Mouse (Mus musculus) CH12.LX (cell line): ENCODE data around the gene Slu7.

ENCODE experiments used
- CHD1 ChIP-seq: IDR thresholded peaks from 2 replicates; pipeline ENCODE4 v1.6.1; 2012; ENCODE audit warnings: low read depth, low read length, improper control_type of control experiment, inconsistent platforms
- CTCF ChIP-seq, 2 experiments: IDR thresholded peaks in 1 of 2; conservative IDR thresholded peaks in 1 of 2; 2 replicates each; pipeline ENCODE4 v1.5.1; 2011 to 2012; ENCODE audit warnings: low read depth in 2 of 2, low read length in 2 of 2, improper control_type of control experiment in 1 of 2, inconsistent platforms in 1 of 2, mild to moderate bottlenecking in 1 of 2, moderate library complexity in 1 of 2
- EP300 ChIP-seq: IDR thresholded peaks from 2 replicates; pipeline ENCODE4 v1.6.1; 2011; ENCODE audit warnings: low read length, improper control_type of control experiment
- GABPA ChIP-seq: IDR thresholded peaks from 2 replicates; pipeline ENCODE4 v1.6.1; 2012; ENCODE audit warnings: low read depth, low read length, improper control_type of control experiment, inconsistent platforms; ENCODE audit not compliant: insufficient replicate concordance
- JUND ChIP-seq: conservative IDR thresholded peaks from 2 replicates; pipeline ENCODE4 v1.6.1; 2011; ENCODE audit warnings: low read depth, low read length, improper control_type of control experiment
- KAT2A ChIP-seq: IDR thresholded peaks from 2 replicates; pipeline ENCODE4 v1.6.1; 2012; ENCODE audit warnings: low read length, improper control_type of control experiment, inconsistent platforms; ENCODE audit not compliant: insufficient replicate concordance
- MAX ChIP-seq: IDR thresholded peaks from 2 replicates; pipeline ENCODE4 v1.6.1; 2011; ENCODE audit warnings: low read length, improper control_type of control experiment
- MYC ChIP-seq: IDR thresholded peaks from 2 replicates; pipeline ENCODE4 v1.6.1; 2011; ENCODE audit warnings: low read depth, mild to moderate bottlenecking, improper control_type of control experiment, low read length
- POLR2A ChIP-seq: IDR thresholded peaks from 2 replicates; pipeline ENCODE4 v1.6.1; 2011; ENCODE audit warnings: low read depth, mild to moderate bottlenecking, improper control_type of control experiment, low read length
- RAD21 ChIP-seq: IDR thresholded peaks from 2 replicates; pipeline ENCODE4 v1.6.1; 2011; ENCODE audit warnings: low read depth, mild to moderate bottlenecking, low read length, improper control_type of control experiment, moderate library complexity
- RCOR1 ChIP-seq: conservative IDR thresholded peaks from 2 replicates; pipeline ENCODE4 v1.6.1; 2012; ENCODE audit warnings: low read depth, mild to moderate bottlenecking, inconsistent platforms, low read length, improper control_type of control experiment
- ZKSCAN1 ChIP-seq: IDR thresholded peaks from 2 replicates; pipeline ENCODE4 v1.6.1; 2012; ENCODE audit warnings: low read depth, inconsistent platforms, low read length, improper control_type of control experiment, borderline replicate concordance

- TF ChIP-seq CTCF (conservative IDR thresholded peaks at IDR 0.05 in 1 of 2, IDR thresholded peaks at IDR 0.05 in 1 of 2; ENCODE audit: low read depth in 2 of 2, low read length in 2 of 2) (no peak), MAX (no peak; the same call in 1 of the 2 replicates), GABPA (no peak), POLR2A (no peak; the same call in 1 of the 2 replicates), CHD1 (peak; percentile 59; the same call in 1 of the 2 replicates), KAT2A (no peak), JUND (no peak), RCOR1 (0 out of 2 replicates have a peak, but pooled peaks have one; percentile 75), EP300 (no peak), ZKSCAN1 (no peak), MYC (no peak), RAD21 (no peak)
These were observed 47.8 kb upstream of the Slu7 start for GRCm38 (mm10) chr11:43385716-43386115.
